Mouse (Mus musculus) lung, embryonic 15.5 days (tissue): ENCODE measurements around the gene Emc6. TPM values are rescaled to one million over a fixed set of nuclear protein-coding genes. Genes with fewer than 3 reads are reported as not detected.

Experiments used
- ATAC-seq: fragments of 200-750 bp; cut with Nextera tagmentation; 2 replicates; pipeline ENCODE4 v1.8.0; 2017; ENCODE audit warnings: moderate number of reproducible peaks, borderline replicate concordance; ENCODE audit not compliant: low FRiP score, low TSS enrichment; ENCODE audit errors: extremely low read depth
- H3K27ac ChIP-seq: fragments of 300-500 bp; sonication (generic); 2 replicates; pipeline ENCODE4 v1.5.1; 2015; ENCODE audit warnings: moderate library complexity, mild to moderate bottlenecking, inconsistent platforms
- H3K27me3 ChIP-seq: fragments of 300-500 bp; sonication (generic); 2 replicates; pipeline ENCODE4 v1.6.1; 2015; ENCODE audit warnings: inconsistent platforms
- H3K36me3 ChIP-seq: fragments of 300-500 bp; sonication (generic); 2 replicates; pipeline ENCODE4 v1.6.1; 2015; ENCODE audit warnings: inconsistent platforms
- H3K4me1 ChIP-seq: fragments of 300-500 bp; sonication (generic); 2 replicates; pipeline ENCODE4 v1.6.1; 2015; ENCODE audit warnings: inconsistent platforms
- H3K4me2 ChIP-seq: fragments of 300-500 bp; sonication (generic); 2 replicates; pipeline ENCODE4 v1.6.1; 2015; ENCODE audit warnings: inconsistent platforms, mild to moderate bottlenecking, moderate library complexity
- H3K4me3 ChIP-seq: fragments of 300-500 bp; sonication (generic); 2 replicates; pipeline ENCODE4 v1.5.1; 2015; ENCODE audit warnings: mild to moderate bottlenecking, inconsistent platforms
- H3K9ac ChIP-seq: fragments of 300-500 bp; sonication (generic); 2 replicates; pipeline ENCODE4 v1.6.1; 2015; ENCODE audit warnings: inconsistent platforms
- H3K9me3 ChIP-seq: fragments of 300-500 bp; sonication (generic); 2 replicates; pipeline ENCODE4 v1.6.1; 2016; ENCODE audit warnings: inconsistent platforms
- WGBS: fragments of 180-500 bp; shearing (Covaris S2); methylation state at CpG from one replicate; pipeline ENCODE4 v1.1.7; 2015; 5-methylcytosine and 5-hydroxymethylcytosine counted together
- polyA plus RNA-seq: library from polyadenylated mRNA; unstranded; fragments of >200 nt; fragmentation: Nextera tagmentation; extraction: Ambion mirVana; gene quantifications from 2 replicates; pipeline ENCODE4 v1.2.1, GENCODE M21; 2015

Gene Emc6
- polyA plus RNA-seq, 1 experiment from 2014 or later = 126 TPM

- peaks cover 15% of the 10 kb centered on the region for H3K4me1 ChIP-seq
- H3K9ac ChIP-seq = peak overlapping the region; percentile 68
- peak overlapping the region; percentile 98 for H3K4me2 ChIP-seq
- no peaks in the 10 kb centered on the region for H3K27me3 ChIP-seq
- WGBS = 6% methylated on average over 12 of the region's 12 CpGs
- H3K9me3 ChIP-seq = no peaks in the 10 kb centered on the region
- peak overlapping the region; percentile 72 for H3K4me3 ChIP-seq
- ATAC-seq = no peak
- no peaks in the 10 kb centered on the region for H3K36me3 ChIP-seq
- H3K27ac ChIP-seq = no peak overlapping the region
These were observed 23.0 kb upstream of the Emc6 start for GRCm38 (mm10) chr11:73199879-73200278.

DNA sequence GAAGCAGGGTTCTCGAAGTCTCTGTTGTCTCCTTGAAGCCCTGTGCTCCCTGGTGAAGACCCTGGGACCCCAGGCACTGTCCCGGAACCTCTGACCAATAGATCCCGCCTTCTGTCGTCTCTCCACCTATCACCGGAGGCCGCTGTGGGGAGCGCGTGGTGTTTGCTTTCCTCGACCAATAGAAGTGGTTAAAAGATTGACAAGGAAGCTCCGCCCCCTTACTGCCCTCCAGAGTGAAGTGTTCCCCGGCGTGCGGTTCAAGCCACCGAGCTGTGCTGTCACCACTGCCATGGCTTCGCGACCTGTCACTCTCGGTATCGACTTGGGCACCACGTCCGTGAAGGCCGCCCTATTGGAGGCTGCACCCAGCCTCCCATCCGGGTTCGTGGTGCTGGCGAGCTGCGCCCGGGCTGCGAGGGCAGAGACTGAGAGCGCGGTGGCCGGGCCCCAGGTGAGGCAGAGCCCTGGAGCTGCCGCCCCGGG lies 22.4 kb upstream of the Emc6 start, which contains the start of gene Shpk:
Shpk (plus strand) TSS at position 231 of the 483 bp plus-strand sequence.
- Histone ChIP-seq H3K27ac (no peak within 1 kb of the TSS; the same call in 1 of the 2 replicates), H3K4me3 (peak within 1 kb of the TSS; percentile 72), H3K4me2 (peak within 1 kb of the TSS; percentile 98), H3K9me3 (no peaks in the 10 kb centered on the region), H3K36me3 (no peaks in the 10 kb centered on the region), H3K4me1 (peaks cover 15% of the 10 kb centered on the region), H3K27me3 (no peaks in the 10 kb centered on the region), H3K9ac (peak within 1 kb of the TSS; percentile 68)
- WGBS = under 1% methylated on average over 31 of the region's 32 CpGs
- ATAC-seq = peak; percentile 97

DNA sequence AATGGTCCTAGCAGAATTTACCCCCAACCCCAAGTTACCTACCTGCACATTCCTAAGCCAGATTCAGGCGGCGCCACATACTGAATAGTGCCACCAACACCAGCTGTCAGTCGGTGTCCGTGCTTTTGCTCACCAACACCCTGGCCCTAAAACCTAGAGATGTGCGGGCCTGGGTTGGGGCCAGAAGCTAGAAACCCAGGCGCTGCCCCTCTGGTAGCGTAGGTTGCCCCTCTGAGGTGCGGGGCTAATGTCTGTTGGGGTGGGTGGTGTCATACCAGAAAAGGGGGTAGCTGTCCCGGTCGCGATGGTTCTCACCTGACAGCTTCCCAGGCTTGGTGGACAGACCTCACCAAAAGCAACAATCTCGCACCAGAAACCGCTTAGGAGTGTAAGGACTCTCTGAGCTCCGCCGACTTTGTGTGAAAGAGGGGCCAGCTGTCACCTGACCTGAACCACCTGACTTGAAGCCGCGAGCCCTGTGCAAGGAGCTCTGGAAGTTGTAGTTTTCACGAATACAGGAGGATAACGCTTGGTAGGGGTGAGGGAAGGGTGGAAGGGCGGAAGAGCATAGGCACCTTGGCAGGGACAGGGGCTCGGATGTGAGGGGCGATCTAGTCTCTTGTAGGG lies 21.9 kb upstream of the Emc6 start, which contains the start of gene Ctns:
Ctns (minus strand) TSS at position 440 of the 627 bp plus-strand sequence.
- Histone ChIP-seq H3K4me1 (peaks cover 15% of the 10 kb centered on the region), H3K36me3 (no peaks in the 10 kb centered on the region), H3K27ac (no peak within 1 kb of the TSS; the same call in 1 of the 2 replicates), H3K4me2 (peak within 1 kb of the TSS; percentile 98), H3K27me3 (no peaks in the 10 kb centered on the region), H3K9ac (peak within 1 kb of the TSS; percentile 68), H3K9me3 (no peaks in the 10 kb centered on the region), H3K4me3 (peak within 1 kb of the TSS; percentile 72)
- 1% methylated on average over 22 of the region's 22 CpGs for WGBS
- peak; percentile 92 for ATAC-seq

GRCm38 (mm10) chr11:73198190-73198589 lies 21.4 kb upstream of the Emc6 start:
- H3K4me1 ChIP-seq = peaks cover 15% of the 10 kb centered on the region
- no peaks in the 10 kb centered on the region for H3K9me3 ChIP-seq
- H3K27ac ChIP-seq = no peak overlapping the region
- H3K4me3 ChIP-seq = peak overlapping the region; percentile 72
- peak overlapping the region; percentile 68 for H3K9ac ChIP-seq
- H3K4me2 ChIP-seq = peak overlapping the region; percentile 98
- no peaks in the 10 kb centered on the region for H3K36me3 ChIP-seq
- ATAC-seq = no peak
- H3K27me3 ChIP-seq = no peaks in the 10 kb centered on the region
- WGBS = 11% methylated on average over 1 of the region's 1 CpGs

- Histone ChIP-seq H3K9me3 (no peaks in the 10 kb centered on the region), H3K4me3 (no peak overlapping the region), H3K4me1 (peaks cover 8% of the 10 kb centered on the region; the same call in 1 of the 2 replicates), H3K27me3 (no peaks in the 10 kb centered on the region), H3K27ac (no peak overlapping the region), H3K9ac (no peak overlapping the region), H3K36me3 (no peaks in the 10 kb centered on the region), H3K4me2 (no peak overlapping the region)
- ATAC-seq = no peak
- 62% methylated on average over 2 of the region's 2 CpGs for WGBS
These were observed 17.6 kb upstream of the Emc6 start for GRCm38 (mm10) chr11:73194444-73194843.

- H3K4me1 ChIP-seq = 0 out of 2 replicates have a peak, but pooled peaks cover 2% of the 10 kb centered on the region
- H3K27ac ChIP-seq = no peak overlapping the region
- 61% methylated on average over 6 of the region's 6 CpGs for WGBS
- no peak overlapping the region for H3K4me3 ChIP-seq
- no peaks in the 10 kb centered on the region for H3K27me3 ChIP-seq
- H3K4me2 ChIP-seq = no peak overlapping the region
- H3K9me3 ChIP-seq = no peaks in the 10 kb centered on the region
- no peak for ATAC-seq
- H3K9ac ChIP-seq = no peak overlapping the region
- no peaks in the 10 kb centered on the region for H3K36me3 ChIP-seq
These were observed 16.2 kb upstream of the Emc6 start for GRCm38 (mm10) chr11:73193047-73193446.

DNA sequence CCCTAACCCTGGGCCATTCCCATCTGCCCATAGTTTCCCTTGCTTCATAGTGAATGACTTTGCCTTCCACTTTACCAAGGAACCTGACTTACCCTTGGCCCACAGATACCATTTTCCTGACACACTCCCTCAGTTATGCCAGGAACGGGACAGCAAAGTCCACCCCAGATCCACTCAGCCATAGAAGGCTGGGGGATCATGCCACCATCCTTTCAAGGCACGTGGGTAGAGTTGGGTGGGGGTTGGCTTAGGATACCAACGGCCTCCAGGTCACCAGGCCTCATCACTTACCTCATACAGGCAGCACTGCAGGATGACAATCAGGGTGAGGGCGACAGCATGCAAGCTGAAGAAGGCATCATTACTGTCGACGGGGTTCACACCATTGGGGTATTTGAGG lies 10.4 kb upstream of the Emc6 start:
- H3K27ac ChIP-seq = no peak overlapping the region
- H3K9ac ChIP-seq = no peak overlapping the region
- peaks cover 25% of the 10 kb centered on the region for H3K36me3 ChIP-seq
- no peaks in the 10 kb centered on the region for H3K27me3 ChIP-seq
- H3K9me3 ChIP-seq = no peaks in the 10 kb centered on the region
- no peaks in the 10 kb centered on the region for H3K4me1 ChIP-seq
- ATAC-seq = no peak; the same call in 1 of the 2 replicates
- no peak overlapping the region for H3K4me2 ChIP-seq
- H3K4me3 ChIP-seq = no peak overlapping the region
- WGBS = 84% methylated on average over 6 of the region's 6 CpGs

DNA sequence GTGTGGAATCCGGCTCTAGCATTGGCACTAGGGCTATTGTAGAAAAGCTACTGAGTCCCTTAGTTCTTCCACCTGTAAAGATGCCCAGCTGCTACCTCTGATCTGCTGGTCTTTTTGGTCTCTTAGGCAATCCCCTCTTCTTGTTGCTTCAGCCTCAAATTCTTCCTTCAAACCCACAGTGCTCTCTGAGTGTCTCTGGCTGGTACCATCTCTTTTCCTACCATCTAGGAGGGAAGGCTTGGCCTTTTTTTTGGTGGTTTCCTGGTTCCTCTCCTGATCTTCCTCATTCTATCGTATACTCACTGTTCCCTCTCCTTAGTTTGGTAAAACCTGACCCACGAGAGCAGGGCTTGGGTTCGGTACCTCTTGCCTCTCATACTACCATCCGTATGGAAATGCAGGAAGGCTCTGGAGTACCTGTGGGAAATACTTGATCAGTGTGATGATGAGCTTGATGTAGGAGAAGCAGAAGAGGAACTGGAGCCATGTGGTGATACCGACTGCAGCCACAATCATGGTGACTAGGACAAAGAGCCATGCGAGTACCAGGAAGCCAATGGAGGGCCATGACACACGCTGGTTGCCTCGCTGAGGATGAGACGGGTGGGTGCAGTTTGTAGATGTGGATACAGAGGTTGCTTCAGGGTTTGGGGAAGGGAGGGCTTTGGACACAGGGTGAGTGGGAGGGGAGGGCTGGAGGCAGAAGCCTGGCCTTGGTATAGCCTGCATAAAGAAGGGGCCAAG lies 9.2 kb upstream of the Emc6 start:
- H3K4me2 ChIP-seq = no peak overlapping the region
- no peak overlapping the region for H3K27ac ChIP-seq
- no peak for ATAC-seq
- 87% methylated on average over 10 of the region's 10 CpGs for WGBS
- H3K9ac ChIP-seq = no peak overlapping the region
- no peaks in the 10 kb centered on the region for H3K27me3 ChIP-seq
- H3K4me1 ChIP-seq = no peaks in the 10 kb centered on the region
- no peaks in the 10 kb centered on the region for H3K9me3 ChIP-seq
- no peak overlapping the region for H3K4me3 ChIP-seq
- peaks cover 29% of the 10 kb centered on the region for H3K36me3 ChIP-seq

- Histone ChIP-seq H3K36me3 (peaks cover 14% of the 10 kb centered on the region), H3K4me3 (peak overlapping the region; percentile 93), H3K4me2 (peak overlapping the region; percentile 79), H3K27me3 (no peaks in the 10 kb centered on the region), H3K4me1 (peaks cover 33% of the 10 kb centered on the region), H3K9ac (peak overlapping the region; percentile 87), H3K9me3 (no peaks in the 10 kb centered on the region), H3K27ac (peak overlapping the region; percentile 99)
- ATAC-seq = no peak
- 0% methylated on average over 2 of the region's 2 CpGs for WGBS
These were observed 1.1 kb upstream of the Emc6 start for GRCm38 (mm10) chr11:73177895-73178294.

DNA sequence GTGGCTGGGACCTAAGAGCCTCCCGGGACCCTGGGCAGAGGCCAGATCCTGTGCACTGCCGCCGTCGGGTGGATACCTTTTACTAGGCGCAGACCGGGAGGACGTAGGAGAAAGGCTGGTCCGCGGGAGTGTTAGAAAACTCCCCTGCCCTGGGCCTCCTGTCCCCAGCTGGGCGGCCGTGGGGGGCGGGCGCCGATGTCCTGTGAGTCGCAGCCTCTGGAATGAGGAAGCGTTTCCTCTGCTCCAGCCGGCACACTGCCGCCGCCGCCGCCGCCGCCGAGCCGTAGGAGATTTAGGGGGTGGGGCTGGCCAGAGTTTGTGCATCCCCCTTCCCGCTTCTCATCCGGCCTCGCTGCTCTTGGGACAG lies 655 bp upstream of the Emc6 start:
- Histone ChIP-seq H3K4me2 (peak overlapping the region; percentile 79), H3K36me3 (peaks cover 14% of the 10 kb centered on the region), H3K9me3 (no peaks in the 10 kb centered on the region), H3K9ac (peak overlapping the region; percentile 87), H3K4me1 (peaks cover 37% of the 10 kb centered on the region), H3K27ac (peak overlapping the region; percentile 99), H3K27me3 (no peaks in the 10 kb centered on the region), H3K4me3 (peak overlapping the region; percentile 93)
- under 1% methylated on average over 28 of the region's 28 CpGs for WGBS
- peak; percentile 90 for ATAC-seq

- Histone ChIP-seq H3K9ac (peak overlapping the region; percentile 94), H3K4me2 (peak overlapping the region; percentile 58), H3K4me3 (peak overlapping the region; percentile 93), H3K4me1 (peaks cover 50% of the 10 kb centered on the region), H3K36me3 (peaks cover 9% of the 10 kb centered on the region), H3K9me3 (no peaks in the 10 kb centered on the region), H3K27ac (peak overlapping the region; percentile 90), H3K27me3 (no peaks in the 10 kb centered on the region)
- WGBS = under 1% methylated on average over 15 of the region's 15 CpGs
- no peak for ATAC-seq
These were observed 651 bp downstream of the Emc6 start for GRCm38 (mm10) chr11:73176186-73176585.

GRCm38 (mm10) chr11:73175612-73176011 lies 1.2 kb downstream of the Emc6 start:
- H3K4me3 ChIP-seq = peak overlapping the region; percentile 93
- H3K27me3 ChIP-seq = no peaks in the 10 kb centered on the region
- no peaks in the 10 kb centered on the region for H3K9me3 ChIP-seq
- WGBS = 24% methylated on average over 8 of the region's 8 CpGs
- peaks cover 9% of the 10 kb centered on the region for H3K36me3 ChIP-seq
- H3K4me2 ChIP-seq = peak overlapping the region; percentile 58
- H3K27ac ChIP-seq = peak overlapping the region; percentile 90
- peak overlapping the region; percentile 94 for H3K9ac ChIP-seq
- ATAC-seq = no peak
- H3K4me1 ChIP-seq = peaks cover 54% of the 10 kb centered on the region
